8 mouse cellular contexts compared by ENCODE assay signal in genomic region chr13:73466411-73466810, GRCm38 (mm10). TPM values are rescaled to one million over a fixed set of nuclear protein-coding genes. Genes with fewer than 3 reads are reported as not detected.
DNase-seq lines count a peak whose midpoint lies in the region; ATAC-seq and TF ChIP-seq lines count a peak whose summit lies in the region.

No protein-coding gene starts in this region.

- H3K9me3 ChIP-seq in forebrain, embryonic 10.5 days: no peaks in the 10 kb centered on the region
- no peaks in the 10 kb centered on the region for H3K9me3 ChIP-seq in forebrain, embryonic 16.5 days (ENCODE audit: control insufficient read depth, low read length)
- H3K9me3 ChIP-seq in kidney, postnatal 0 days (replicated peaks; ENCODE audit: low read length): no peaks in the 10 kb centered on the region
- H3K9me3 ChIP-seq in limb, embryonic 10.5 days (replicated peaks): no peaks in the 10 kb centered on the region
- no peaks in the 10 kb centered on the region for H3K9me3 ChIP-seq in midbrain, postnatal 0 days (ENCODE audit: low read length)

- 83% methylated on average over 3 of the region's 3 CpGs for WGBS in forebrain, embryonic 10.5 days
- WGBS in forebrain, embryonic 16.5 days: 88% methylated on average over 3 of the region's 3 CpGs
- 76% methylated on average over 3 of the region's 3 CpGs for WGBS in kidney, postnatal 0 days
- 80% methylated on average over 3 of the region's 3 CpGs for WGBS in limb, embryonic 10.5 days
- 75% methylated on average over 3 of the region's 3 CpGs for WGBS in midbrain, postnatal 0 days

- H3K27ac ChIP-seq in forebrain, embryonic 10.5 days: peak overlapping the region; percentile 97; the same call in 1 of the 2 replicates
- H3K27ac ChIP-seq in forebrain, embryonic 16.5 days (ENCODE audit: low read length): no peak overlapping the region
- no peak overlapping the region for H3K27ac ChIP-seq in kidney, postnatal 0 days
- peak overlapping the region; percentile 97 for H3K27ac ChIP-seq in limb, embryonic 10.5 days
- H3K27ac ChIP-seq in midbrain, postnatal 0 days (ENCODE audit: low read depth, low read length): peak overlapping the region; percentile 93; the same call in 1 of the 2 replicates

- no peak for ATAC-seq in forebrain, embryonic 16.5 days
- ATAC-seq in kidney, postnatal 0 days (replicated peaks; ENCODE audit: low FRiP score, low read depth): no peak
- no peak for ATAC-seq in midbrain, postnatal 0 days (ENCODE audit: low FRiP score)

- H3K4me2 ChIP-seq in forebrain, embryonic 16.5 days (ENCODE audit: low read length): no peak overlapping the region
- H3K4me2 ChIP-seq in kidney, postnatal 0 days (ENCODE audit: low read length): peak overlapping the region; percentile 88; the same call in 1 of the 2 replicates
- H3K4me2 ChIP-seq in midbrain, postnatal 0 days (ENCODE audit: low read depth, low read length, poor library complexity, severe bottlenecking): peak overlapping the region; percentile 87; the same call in 1 of the 2 replicates

- no peak overlapping the region for H3K9ac ChIP-seq in forebrain, embryonic 16.5 days (replicated peaks; ENCODE audit: low read depth, low read length)
- no peak overlapping the region for H3K9ac ChIP-seq in kidney, postnatal 0 days (ENCODE audit: low read depth, low read length)
- no peak overlapping the region for H3K9ac ChIP-seq in midbrain, postnatal 0 days (replicated peaks; ENCODE audit: low read length, poor library complexity, severe bottlenecking)

- no peak for TF ChIP-seq CTCF in kidney, postnatal 0 days (IDR thresholded peaks at IDR 0.05; ENCODE audit: low read depth)
- TF ChIP-seq CTCF in midbrain, postnatal 0 days (IDR thresholded peaks at IDR 0.05): no peak

- DNase-seq in forebrain, embryonic 10.5 days (ENCODE audit: extremely low spot score, low spot score): no peak
- no peak for DNase-seq in kidney, postnatal 0 days (ENCODE audit: low spot score)
- no peak for DNase-seq in kidney, adult 11 months
- DNase-seq in limb, embryonic 10.5 days (ENCODE audit: low spot score): no peak
- no peak for DNase-seq in midbrain, postnatal 0 days (ENCODE audit: low spot score)
- DNase-seq in ovary, adult 18-20 months (ENCODE audit: low spot score): no peak
- DNase-seq in frontal cortex, adult 2 months (ENCODE audit: extremely low spot score in 1 of 2, low spot score in 1 of 2): no peak

- H3K4me1 ChIP-seq in forebrain, embryonic 10.5 days: peaks cover 38% of the 10 kb centered on the region
- H3K4me1 ChIP-seq in forebrain, embryonic 16.5 days (replicated peaks; ENCODE audit: control insufficient read depth, insufficient read depth, low read length): peaks cover 25% of the 10 kb centered on the region
- H3K4me1 ChIP-seq in kidney, postnatal 0 days (replicated peaks; ENCODE audit: insufficient read depth, low read length): peaks cover 10% of the 10 kb centered on the region
- H3K4me1 ChIP-seq in limb, embryonic 10.5 days: peaks cover 33% of the 10 kb centered on the region
- peaks cover 19% of the 10 kb centered on the region for H3K4me1 ChIP-seq in midbrain, postnatal 0 days (ENCODE audit: insufficient read depth, low read length)

- peaks cover 17% of the 10 kb centered on the region for H3K36me3 ChIP-seq in forebrain, embryonic 10.5 days (replicated peaks)
- no peaks in the 10 kb centered on the region for H3K36me3 ChIP-seq in forebrain, embryonic 16.5 days (ENCODE audit: control insufficient read depth, insufficient read depth)
- no peaks in the 10 kb centered on the region for H3K36me3 ChIP-seq in kidney, postnatal 0 days (ENCODE audit: insufficient read depth, low read length)
- H3K36me3 ChIP-seq in limb, embryonic 10.5 days: peaks cover 19% of the 10 kb centered on the region
- no peaks in the 10 kb centered on the region for H3K36me3 ChIP-seq in midbrain, postnatal 0 days (ENCODE audit: insufficient read depth, low read length)

- no peaks in the 10 kb centered on the region for H3K27me3 ChIP-seq in forebrain, embryonic 10.5 days (ENCODE audit: poor library complexity, severe bottlenecking)
- no peaks in the 10 kb centered on the region for H3K27me3 ChIP-seq in forebrain, embryonic 16.5 days (replicated peaks; ENCODE audit: control insufficient read depth, insufficient read depth, low read length)
- H3K27me3 ChIP-seq in kidney, postnatal 0 days (ENCODE audit: insufficient read depth, low read length): no peaks in the 10 kb centered on the region
- H3K27me3 ChIP-seq in limb, embryonic 10.5 days (ENCODE audit: low read depth, poor library complexity, severe bottlenecking): no peaks in the 10 kb centered on the region
- H3K27me3 ChIP-seq in midbrain, postnatal 0 days (ENCODE audit: insufficient read depth, low read length): no peaks in the 10 kb centered on the region

- peak overlapping the region; percentile 98; the same call in 1 of the 2 replicates for H3K4me3 ChIP-seq in forebrain, embryonic 10.5 days
- no peak overlapping the region; the same call in 1 of the 2 replicates for H3K4me3 ChIP-seq in forebrain, embryonic 16.5 days (replicated peaks; ENCODE audit: low read length)
- no peak overlapping the region for H3K4me3 ChIP-seq in kidney, postnatal 0 days (replicated peaks; ENCODE audit: low read depth, low read length)
- H3K4me3 ChIP-seq in limb, embryonic 10.5 days: peak overlapping the region; percentile 96
- H3K4me3 ChIP-seq in midbrain, postnatal 0 days (ENCODE audit: low read depth, low read length): peak overlapping the region; percentile 87; the same call in 1 of the 2 replicates

RNA-seq across cellular contexts. Expression of gene Lpcat1, which starts 0.6 kb away (rescaled TPM):
- 63.5 and 67.3 TPM in 2 replicates for polyA plus RNA-seq in forebrain, embryonic 10.5 days (2016; fragmentation: Nextera tagmentation; extraction: Ambion mirVana)
- 62.3 and 64.7 TPM in 2 replicates for polyA plus RNA-seq in forebrain, embryonic 16.5 days (2015; fragmentation: Nextera tagmentation; extraction: Ambion mirVana)
- 21.8 and 23.6 TPM in 2 replicates for polyA plus RNA-seq in kidney, postnatal 0 days (2015; fragmentation: Nextera tagmentation; extraction: Ambion mirVana)
- 51.5 and 56.7 TPM in 2 replicates for polyA plus RNA-seq in limb, embryonic 10.5 days (2016; fragmentation: Nextera tagmentation; extraction: Ambion mirVana)
- 168 and 225 TPM in 2 replicates for total RNA-seq in midbrain, postnatal 0 days (2014; rRNA removed)
- 83.4 and 86.2 TPM in 2 replicates for polyA plus RNA-seq in midbrain, postnatal 0 days (2015; fragmentation: Nextera tagmentation; extraction: Ambion mirVana)
- 33.4 and 44.2 TPM in 2 replicates for polyA plus RNA-seq in frontal cortex, adult 2 months (2012; rRNA removed)

Comparison
In these comparisons a context has a peak if more than half of its experiments do, and no peak if none do; other contexts are left out.
1. H3K27ac ChIP-seq: peak in forebrain, embryonic 10.5 days (single experiment), limb, embryonic 10.5 days (single experiment) and midbrain, postnatal 0 days (single experiment); none in forebrain, embryonic 16.5 days (single experiment) and kidney, postnatal 0 days (single experiment).
2. H3K4me3 ChIP-seq: peak in forebrain, embryonic 10.5 days (single experiment), limb, embryonic 10.5 days (single experiment) and midbrain, postnatal 0 days (single experiment); none in forebrain, embryonic 16.5 days (single experiment) and kidney, postnatal 0 days (single experiment).